Mouse (Mus musculus) CH12F3 (cell line): ENCODE data around the gene Eml1.

Experiments used
- in situ Hi-C: fragments of 300-500 bp; cut with MboI; formaldehyde crosslinking; loops from 2 replicates; pipeline ENCODE4 v1.14.3; 2020; ENCODE audit warnings: low sequenced_read_pairs

The Eml1 gene

DNA sequence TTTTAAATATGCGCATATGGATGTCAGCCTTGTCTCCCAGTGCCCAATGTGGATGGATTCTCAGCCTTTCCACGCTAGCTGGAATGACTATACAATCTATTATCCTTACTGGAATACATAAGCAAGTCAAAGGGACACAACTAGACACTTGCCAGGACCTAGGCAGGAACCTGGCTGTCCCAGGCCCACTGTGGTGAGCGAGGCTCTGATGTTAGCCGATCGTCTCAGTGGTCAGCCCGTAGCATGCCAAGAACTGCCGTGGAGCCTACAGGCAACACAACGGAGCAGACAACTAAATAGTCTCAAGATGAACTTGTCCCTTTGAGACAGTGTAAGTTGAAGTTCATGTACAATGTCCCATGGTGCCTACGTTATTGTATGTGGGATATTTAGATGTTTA, 44.2 kb downstream of the Eml1 start:
- in situ Hi-C loops: no loop called here

DNA sequence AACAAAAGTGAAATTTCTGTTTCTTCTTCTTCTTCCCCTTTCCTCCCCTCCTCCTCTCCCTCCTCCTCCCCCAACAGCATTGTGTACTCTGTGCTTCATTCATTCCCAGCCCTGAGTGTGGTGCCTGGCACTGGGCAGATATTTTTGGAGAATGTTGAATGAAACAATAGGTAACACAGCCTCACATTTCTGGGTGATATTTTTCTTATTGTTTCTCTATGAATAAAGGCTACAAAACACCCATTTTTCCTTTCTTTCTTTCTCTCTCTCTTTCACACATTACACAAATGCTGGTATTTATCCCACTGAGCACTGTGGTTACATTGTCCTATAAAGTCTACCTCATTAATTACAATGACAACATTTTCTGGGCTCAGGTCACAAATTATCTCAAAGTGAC, 48.8 kb downstream of the Eml1 start:
- in situ Hi-C loops: no loop called here

DNA sequence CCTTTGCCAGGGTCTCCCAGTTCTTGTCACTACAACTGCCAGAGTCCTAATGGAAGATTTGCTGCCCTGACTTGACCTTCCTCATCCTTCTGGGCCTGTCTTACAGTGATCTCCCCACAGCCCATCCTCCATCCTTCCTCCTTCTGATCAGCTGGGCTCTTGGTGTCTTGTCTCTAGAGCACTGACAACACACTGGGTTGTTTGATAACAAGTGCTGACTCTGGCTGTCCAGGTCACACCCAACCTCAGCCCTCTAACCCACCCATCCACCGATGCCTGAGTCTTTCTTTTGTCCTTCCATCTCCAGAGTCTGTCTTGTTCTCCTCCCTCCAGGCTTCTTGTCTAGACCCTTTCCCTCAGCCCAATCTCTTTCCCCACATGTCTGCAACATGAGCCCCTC, 50.7 kb downstream of the Eml1 start:
- in situ Hi-C loops: no loop called here

DNA sequence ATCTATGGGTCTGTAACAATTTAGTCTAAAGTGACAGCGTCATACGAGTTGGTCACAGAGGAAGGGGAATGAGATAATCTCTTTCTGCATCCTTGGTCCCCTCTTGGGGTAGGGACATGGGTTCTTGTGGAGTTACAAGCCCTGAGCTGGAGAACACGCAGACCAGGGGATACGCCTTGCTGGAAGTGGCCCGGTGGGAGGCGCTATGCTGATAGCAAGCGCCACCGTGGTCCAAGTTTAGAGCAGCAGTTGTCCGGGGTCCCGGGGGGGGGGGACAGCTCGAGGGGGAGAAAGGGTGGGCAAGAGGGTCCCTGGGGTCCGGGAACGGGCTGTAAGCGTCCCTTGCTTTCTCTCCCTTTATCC, 51.7 kb downstream of the Eml1 start:
- in situ Hi-C loops: no loop called here

DNA sequence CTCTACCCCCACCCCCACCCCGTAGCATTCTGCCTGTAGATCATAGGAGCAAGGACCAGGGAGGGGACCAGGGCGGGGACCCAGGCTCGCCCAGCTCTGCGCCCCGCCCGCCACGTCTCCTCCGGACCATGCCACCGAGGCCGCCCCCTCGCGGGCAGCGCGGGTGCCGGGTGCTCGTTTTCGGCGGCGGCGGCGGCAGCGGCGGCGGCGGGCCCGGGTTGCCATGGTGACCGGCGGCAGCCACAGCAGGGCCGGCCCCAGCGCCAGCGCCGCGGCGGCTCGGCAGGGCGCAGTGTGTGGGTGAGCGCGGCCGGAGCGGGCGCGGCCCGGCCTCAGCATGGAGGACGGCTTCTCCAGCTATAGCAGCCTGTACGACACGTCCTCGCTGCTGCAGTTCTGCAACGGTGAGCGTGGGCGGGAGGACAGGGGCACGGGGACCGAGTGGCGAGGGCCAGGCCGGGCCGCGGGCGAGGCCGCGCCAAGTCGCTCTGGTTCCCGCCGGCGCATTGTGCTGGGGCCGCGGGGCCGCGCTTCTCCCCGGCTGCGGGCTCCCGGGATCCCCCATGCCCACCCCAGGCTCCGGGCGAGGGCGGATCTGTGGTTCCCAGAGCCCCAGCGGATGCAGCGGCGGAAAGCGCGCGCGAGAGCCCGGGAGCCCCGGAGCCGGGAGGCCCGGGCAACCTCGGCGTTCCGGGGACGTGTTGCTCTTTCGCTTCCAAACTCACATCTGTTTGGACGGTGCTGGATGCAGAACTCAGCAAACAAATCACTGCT, 52.3 kb downstream of the Eml1 start:
- in situ Hi-C loops: no loop called here

DNA sequence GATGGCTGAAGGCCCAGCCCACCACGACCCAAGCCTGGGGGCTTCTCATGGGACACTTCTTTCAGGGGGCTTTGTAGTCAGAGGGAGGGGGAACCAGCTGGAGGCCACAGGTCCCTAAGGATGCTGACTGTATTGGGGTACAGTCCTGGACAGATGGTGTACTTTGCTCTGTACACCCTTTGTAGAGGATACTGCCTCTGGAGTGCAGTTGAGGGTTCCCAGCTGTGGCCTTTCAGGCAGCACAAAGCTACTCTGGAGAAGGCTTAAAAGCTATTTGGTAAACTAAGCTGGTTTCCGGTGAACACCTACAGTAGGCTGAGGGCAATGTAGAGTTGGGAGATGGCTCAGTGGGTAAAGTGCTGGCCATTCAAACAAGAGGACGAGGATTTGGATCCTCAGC, 60.2 kb downstream of the Eml1 start:
- in situ Hi-C loops: no loop called here

DNA sequence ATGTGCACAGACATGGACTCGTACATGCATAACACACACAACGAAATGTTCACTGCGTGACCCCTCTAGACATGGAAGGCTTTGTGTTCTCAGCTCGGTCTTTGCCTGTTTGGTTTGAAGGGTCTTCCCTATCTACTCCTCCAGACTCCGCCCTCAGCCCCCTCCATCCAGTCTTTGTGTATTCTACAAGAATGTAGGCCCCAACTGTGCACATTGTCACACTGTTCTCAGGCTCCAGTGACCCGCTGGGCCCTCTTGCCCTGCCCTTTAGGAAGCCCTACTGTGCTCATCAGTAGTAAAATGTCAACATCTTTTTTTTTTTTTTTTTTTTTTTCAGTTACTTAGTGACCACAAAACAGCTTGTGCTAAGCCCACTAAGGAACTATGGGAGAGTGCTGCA, 61.0 kb downstream of the Eml1 start:
- in situ Hi-C loops: no loop called here

DNA sequence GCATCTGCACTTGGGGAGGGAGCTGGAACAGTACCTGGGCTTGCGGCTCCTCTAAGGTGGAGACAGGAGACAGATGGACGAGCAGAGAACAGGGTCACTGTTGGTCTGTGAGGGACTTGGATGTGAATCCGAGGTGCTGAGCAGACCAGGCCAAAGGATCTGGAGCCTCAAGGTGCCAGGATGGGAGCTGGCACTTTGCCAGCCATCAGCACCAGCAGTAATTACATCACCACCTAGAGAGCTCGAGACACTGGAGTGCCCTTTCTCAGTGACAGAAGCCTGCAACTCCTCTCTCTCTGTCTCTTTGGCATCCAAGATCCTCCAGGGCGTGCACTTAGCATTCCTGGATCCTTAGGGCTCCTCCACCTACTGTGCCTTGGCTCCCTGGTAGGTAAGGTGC, 61.8 kb downstream of the Eml1 start:
- in situ Hi-C loops: no loop called here

DNA sequence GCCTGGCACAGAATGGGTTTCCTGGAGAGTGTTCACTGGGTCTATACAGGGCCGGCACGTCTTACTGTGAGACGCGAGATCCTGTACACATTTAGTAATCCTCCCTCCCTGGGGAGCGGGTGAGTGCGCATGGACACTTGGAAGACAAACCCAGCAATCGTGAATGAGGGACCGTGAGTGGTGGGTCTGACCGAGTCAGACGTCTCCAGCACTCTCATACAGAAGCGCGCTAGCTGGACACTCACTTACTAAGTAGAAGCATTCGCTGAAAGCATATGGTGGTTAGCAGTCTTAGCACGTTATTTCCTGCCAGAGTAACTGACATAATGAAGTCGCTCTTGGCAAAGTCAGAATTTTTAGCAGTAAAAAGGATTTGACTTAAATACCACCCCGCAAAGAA, 62.3 kb downstream of the Eml1 start:
- in situ Hi-C loops: no loop called here

DNA sequence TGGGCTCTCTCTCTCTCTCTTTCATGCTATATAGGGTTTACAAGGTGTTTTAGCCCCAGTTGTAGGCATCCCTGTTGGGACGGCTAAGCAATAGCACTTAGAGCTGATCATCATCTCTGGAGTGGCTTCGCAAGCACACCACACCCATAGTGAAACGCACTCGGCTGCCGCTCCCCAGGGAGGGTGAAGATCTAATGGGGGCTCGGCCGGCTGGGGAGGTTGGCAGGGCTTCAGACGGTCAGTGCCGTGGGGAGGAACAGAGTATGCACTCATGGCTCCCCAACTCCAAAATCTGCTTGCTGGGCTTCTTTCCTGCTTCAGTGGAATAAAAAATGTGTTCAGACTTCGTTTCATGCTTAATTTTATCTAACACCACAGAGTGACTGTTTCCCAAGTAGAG, 62.7 kb downstream of the Eml1 start:
- in situ Hi-C loops: no loop called here

DNA sequence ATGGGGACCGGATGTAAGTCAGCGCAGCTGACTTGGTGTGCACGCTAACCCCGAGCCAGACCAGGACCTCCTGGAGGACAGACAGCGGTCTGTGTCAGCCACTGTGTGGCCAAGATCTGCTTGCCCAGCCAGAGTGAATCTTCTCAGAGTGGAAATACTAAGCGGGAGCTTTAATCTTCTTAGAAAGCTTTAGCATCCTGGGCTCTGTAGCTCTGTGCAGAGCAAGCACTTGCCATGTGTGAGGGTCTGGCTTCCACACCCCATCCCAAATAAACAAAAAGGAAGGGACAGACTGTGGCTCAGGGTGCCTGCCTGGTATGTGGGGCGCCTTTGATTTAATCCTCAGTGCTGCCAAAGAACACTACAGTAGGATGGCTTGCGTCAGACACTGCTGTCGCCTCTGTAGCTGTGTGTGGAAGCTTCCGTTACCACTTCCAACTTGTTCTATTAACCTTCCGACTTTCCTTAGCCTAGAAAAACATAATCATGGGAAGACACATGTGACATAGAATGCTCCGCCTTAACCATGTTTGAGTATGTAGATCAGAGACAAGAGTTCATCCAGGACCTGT, 64.8 kb downstream of the Eml1 start:
- in situ Hi-C loops: no loop called here

DNA sequence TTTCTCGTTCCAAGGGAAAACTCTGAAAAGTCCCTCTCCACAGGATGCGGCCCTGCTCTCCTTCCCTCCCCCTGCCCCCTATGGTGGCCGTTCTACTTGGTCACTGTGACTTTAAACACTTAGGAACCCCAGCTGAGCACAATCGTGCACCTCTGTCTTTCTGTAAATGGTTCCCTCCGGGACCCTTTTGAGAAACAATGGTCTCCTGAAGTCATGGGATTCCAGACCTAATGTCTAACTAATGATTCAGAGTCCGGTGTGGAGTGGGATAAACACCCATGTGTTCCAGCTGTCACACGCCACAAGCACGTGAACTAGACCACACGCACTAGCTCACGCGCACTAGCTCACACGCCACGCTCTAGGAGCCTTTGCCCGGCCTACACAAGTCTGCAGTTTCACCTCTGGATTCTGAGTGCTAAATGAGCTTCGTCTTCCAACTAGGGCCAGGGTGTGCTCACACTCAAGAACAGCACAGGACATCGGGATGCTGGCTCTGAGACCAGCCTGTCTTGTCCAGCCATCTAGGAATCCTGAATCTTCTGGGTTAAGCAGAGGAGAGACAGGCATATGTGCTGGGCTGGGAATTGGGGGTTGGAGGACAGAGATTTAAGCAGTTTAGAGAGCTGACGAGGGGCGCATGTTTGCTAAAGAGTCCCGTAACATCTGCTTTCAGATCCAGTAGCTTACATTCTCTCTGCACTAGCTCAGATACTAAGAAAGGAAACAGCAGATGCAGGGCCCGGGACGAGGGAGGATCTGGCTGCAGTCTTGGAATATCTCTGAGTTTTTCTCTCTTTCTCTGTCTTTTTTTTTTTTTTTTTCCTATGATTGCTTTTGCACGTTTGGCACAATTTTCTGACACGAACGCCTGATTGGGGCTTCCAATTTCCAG, 65.5 kb downstream of the Eml1 start:
- in situ Hi-C loops: no loop called here

DNA sequence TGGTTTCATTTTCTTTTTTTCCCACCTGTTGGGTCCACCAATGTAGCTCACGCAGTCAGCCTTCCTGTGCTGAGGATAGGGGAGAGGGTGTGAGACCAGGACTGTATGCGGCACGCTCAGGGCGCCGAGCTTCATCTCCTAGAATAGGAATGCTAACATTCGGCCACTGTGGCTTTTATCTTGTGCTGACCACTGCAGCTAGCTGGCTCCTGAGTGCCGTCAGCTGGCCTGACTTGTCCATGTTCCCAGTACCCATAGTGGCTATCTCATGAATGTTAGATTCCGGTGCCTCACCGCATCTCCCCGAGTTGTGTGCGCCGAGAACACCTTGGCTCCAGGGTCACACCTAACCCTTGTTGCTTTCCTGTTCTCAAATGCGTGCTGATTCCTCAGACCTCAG, 66.7 kb downstream of the Eml1 start:
- in situ Hi-C loops: no loop called here

DNA sequence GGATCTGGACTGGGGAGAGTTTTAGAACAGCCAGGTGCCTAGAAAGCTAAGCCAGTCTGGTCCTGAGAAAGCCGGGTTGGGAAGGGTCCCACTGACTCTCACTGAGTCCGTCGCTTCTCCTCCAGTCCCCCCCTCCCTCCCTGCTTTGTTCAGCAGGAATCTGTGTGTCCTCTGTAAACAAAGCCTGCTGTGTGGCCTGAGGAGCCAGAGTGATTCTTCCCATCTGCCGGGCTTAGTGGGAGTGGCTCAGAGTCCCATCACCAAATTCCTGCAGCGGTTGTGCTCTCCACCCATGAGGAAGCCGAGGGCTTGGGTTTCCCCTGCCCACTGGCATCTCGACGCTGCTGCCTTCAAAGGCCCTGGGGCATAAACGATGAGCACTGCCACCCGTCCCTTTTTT, 72.5 kb downstream of the Eml1 start:
- in situ Hi-C loops: no loop called here

DNA sequence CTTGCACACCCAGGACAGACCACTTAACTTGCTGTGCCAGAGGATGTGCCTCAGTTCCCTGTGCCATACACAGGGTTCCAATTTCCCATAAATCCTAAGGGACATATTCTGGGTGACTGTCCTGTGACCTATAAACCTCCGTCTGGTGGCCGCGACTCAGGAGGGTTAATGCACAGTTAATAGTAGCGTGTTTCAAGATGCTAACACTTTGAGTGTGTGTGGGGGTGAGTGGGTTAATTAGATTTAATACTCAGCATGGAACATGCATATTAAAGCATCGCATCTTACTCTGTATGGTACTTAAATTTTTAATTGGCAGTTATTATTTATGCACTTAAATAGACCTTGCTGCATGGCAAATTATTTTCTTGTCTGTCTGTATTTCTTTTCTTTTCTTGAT, 73.0 kb downstream of the Eml1 start:
- in situ Hi-C loops: no loop called here

DNA sequence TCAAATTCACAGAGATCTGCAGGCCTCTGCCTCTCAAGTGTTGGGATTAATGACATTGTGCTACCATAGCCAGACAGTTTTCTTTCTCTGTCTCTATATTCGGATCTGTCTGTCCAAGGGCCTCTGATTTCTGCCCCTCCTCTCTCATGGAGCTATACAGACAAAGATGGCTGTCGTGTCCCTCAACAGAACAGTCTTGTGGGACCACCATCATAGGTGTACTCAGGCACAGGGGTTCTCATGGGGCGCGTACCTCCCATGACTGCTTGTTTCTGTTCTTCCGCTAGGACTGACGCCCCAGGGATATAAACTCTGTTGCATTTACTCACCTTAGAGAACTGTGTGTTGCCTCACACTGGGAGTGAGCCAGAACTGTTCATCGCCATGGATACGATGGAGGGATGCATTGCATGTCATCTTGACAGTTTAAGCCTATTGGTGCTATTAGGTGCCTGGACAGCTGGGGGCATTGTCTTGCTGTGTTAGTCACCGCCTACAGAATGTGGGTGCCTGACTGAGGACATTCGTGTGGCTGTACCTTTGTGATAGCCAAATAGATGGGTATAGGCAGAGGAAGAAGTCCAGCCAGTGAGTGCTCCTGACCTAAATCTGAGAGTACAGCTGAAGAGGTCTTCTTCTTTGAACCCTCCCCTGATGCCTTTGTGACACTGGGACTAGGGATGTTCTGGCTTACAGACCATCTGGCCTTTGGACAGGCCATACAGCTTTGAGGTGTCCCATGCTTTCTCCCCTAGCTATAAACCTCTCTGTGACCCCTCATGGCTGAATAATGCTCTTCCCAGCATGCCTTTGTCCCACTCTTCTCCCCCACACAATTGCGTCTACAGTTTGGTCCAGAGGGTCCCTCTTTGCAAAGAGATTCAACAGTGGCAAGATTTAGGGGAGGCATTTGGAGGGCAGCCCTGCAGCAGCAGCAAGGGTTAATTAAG, 73.7 kb downstream of the Eml1 start:
- in situ Hi-C loops: no loop called here

DNA sequence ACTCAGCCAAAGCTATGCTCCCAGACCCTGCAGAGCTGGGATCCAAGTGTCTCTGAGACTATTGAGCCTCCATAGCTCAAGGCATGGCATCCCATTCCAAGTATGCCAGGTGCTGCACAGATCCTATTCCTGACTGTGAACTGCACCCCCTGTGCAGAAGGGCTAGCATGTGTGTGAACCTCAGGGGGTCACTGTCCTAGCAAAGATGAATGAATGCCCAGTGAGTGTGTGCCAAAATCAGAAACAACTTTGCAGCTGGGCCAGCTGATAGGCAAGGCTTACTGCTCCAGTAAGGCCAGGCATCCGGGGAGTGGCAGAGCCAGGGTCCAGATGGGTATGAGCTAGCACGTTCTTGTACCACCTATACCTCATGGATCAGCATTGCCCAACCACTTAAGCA, 76.0 kb downstream of the Eml1 start:
- in situ Hi-C loops: no loop called here

DNA sequence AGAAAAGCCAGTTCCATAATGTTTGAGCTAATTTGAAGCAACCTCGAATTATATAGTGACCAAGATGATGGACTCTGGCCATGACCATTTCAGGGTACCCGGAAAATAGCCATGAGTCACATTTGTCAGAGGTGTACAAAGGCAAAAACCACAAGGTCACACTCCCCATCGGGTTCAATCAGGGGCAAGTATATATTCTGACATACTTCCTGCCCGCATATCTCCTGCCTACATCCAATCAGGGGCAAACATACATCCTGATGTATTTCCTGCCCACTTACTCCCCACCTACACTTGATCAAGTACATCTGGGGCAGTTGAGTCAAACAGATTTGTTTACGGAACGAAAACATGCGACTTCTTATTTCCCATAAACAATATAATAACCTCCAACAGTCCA, 77.6 kb downstream of the Eml1 start:
- in situ Hi-C loops: no loop called here

DNA sequence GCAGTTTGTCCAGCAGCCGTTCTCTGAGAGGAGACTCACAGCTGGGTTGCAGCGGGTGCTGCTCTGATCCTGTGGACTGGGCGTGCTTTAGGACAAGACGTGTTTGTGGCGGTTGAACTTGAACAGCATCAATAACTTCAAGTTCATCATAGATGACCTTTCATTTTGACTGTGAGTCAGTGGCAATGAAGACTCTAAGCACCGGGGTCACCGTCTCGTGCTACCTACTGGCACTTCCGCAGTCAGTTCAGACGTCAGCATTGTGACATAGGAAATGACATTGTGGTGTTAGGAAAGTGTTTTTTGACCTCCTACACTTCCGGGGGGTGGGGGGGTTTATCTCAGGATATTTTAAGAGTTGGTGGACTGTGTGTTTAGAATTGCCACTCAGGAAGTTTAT, 79.2 kb downstream of the Eml1 start:
- in situ Hi-C loops: no loop called here

DNA sequence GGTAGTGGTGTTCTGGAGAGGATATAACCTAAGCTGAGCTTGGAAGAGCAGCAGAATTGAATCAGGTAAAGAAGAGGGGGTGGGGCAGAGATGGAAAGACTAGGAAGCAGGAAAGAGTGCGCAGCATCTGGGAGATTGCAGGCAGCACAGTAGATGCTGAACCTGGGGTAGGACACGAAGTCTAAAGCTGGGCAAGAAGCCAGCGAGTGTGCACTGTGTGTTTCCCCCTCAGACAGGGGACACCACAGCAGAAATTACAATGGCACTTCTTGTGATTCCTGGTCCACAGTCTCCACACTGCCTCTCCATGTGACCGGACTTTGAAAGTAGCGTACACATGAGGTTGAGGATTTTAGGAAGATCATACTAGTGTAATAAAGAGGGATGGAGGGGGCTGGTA, 79.8 kb downstream of the Eml1 start:
- in situ Hi-C loops: no loop called here
